Mouse (Mus musculus) lung, embryonic 16.5 days (tissue): ENCODE data around the gene Srsf9. TPM values are rescaled to one million over a fixed set of nuclear protein-coding genes. Genes with fewer than 3 reads are reported as not detected.
"Not testable (repeated sequence)": the region's sequence is repeated elsewhere in the genome, so short reads cannot be mapped to it uniquely, and the experiment has no call there.

ENCODE experiments used
- ATAC-seq: fragments of 200-750 bp; cut with Nextera tagmentation; 2 replicates; pipeline ENCODE4 v1.8.0; 2017; ENCODE audit warnings: low read depth, mild to moderate bottlenecking, moderate library complexity
- H3K27ac ChIP-seq: fragments of 300-500 bp; sonication (generic); 2 replicates; pipeline ENCODE4 v1.5.1; 2014; ENCODE audit warnings: mild to moderate bottlenecking, control low read depth, low read length
- H3K27me3 ChIP-seq: fragments of 300-500 bp; sonication (generic); 2 replicates; pipeline ENCODE4 v1.6.1; 2014; ENCODE audit warnings: low read depth, low read length, mixed read lengths; ENCODE audit not compliant: control insufficient read depth, insufficient read depth
- H3K36me3 ChIP-seq: fragments of 300-500 bp; sonication (generic); 2 replicates; pipeline ENCODE4 v1.6.1; 2014; ENCODE audit warnings: low read length; ENCODE audit not compliant: control insufficient read depth, insufficient read depth
- H3K4me1 ChIP-seq: fragments of 300-500 bp; sonication (generic); replicated peaks from 2 replicates; pipeline ENCODE4 v1.6.1; 2014; ENCODE audit warnings: low read length, mixed read lengths; ENCODE audit not compliant: control insufficient read depth, insufficient read depth
- H3K4me2 ChIP-seq: fragments of 300-500 bp; sonication (generic); 2 replicates; pipeline ENCODE4 v1.6.1; 2014; ENCODE audit warnings: low read depth, low read length, control low read depth
- H3K4me3 ChIP-seq: fragments of 300-500 bp; sonication (generic); 2 replicates; pipeline ENCODE4 v1.5.1; 2014; ENCODE audit warnings: mild to moderate bottlenecking, low read length, control low read depth
- H3K9ac ChIP-seq: fragments of 300-500 bp; sonication (generic); 2 replicates; pipeline ENCODE4 v1.6.1; 2014; ENCODE audit warnings: low read length, control low read depth
- H3K9me3 ChIP-seq: fragments of 300-500 bp; sonication (generic); 2 replicates; pipeline ENCODE4 v1.6.1; 2016; ENCODE audit warnings: low read length; ENCODE audit not compliant: control insufficient read depth
- WGBS: fragments of 180-500 bp; shearing (Covaris S2); extraction: QIAGEN DNeasy Blood & Tissue Kit; methylation state at CpG from one replicate; pipeline ENCODE4 v1.1.7; 2014; 5-methylcytosine and 5-hydroxymethylcytosine counted together
- polyA plus RNA-seq: library from polyadenylated mRNA; unstranded; fragments of >200 nt; fragmentation: Nextera tagmentation; extraction: Ambion mirVana; gene quantifications from 2 replicates; pipeline ENCODE4 v1.2.1, GENCODE M21; 2015

Gene Srsf9
- polyA plus RNA-seq, 1 experiment from 2014 or later = 223 TPM

DNA sequence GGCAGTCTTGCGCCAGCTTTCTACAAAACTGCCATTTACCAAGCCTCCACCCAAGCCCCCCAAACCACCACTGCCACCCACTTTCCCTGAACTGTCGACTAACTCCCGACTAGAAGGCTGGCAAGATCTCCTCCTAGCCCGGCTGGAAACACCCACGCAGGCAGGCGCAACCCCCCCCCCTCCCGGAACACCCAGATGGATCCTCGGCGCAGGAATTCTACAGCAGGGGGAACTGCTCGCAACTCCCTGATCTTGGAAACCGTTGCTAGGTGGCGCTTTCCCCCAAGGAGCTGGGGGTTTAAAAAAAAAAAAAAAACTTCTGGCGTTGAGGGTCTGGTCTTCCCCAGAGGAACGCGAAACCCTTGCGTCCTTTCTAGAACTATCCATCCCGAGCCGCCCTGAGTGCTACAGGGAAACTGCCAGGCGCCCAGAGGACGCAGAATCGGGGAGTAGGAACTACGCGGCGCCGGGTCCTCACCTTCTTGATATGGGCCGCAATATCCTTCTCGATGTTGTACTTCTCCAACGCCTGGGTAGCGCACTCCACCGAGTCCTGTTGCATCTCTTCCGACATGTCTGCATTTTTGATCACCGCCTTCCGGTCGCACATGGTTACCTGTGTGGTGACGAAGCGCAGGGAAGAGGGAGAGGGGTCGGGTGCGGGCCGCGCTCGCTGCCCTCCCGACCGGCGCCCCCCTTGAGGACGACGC is 26.8 kb upstream of the Srsf9 start:
- H3K9ac ChIP-seq = peak overlapping the region; percentile 88

DNA sequence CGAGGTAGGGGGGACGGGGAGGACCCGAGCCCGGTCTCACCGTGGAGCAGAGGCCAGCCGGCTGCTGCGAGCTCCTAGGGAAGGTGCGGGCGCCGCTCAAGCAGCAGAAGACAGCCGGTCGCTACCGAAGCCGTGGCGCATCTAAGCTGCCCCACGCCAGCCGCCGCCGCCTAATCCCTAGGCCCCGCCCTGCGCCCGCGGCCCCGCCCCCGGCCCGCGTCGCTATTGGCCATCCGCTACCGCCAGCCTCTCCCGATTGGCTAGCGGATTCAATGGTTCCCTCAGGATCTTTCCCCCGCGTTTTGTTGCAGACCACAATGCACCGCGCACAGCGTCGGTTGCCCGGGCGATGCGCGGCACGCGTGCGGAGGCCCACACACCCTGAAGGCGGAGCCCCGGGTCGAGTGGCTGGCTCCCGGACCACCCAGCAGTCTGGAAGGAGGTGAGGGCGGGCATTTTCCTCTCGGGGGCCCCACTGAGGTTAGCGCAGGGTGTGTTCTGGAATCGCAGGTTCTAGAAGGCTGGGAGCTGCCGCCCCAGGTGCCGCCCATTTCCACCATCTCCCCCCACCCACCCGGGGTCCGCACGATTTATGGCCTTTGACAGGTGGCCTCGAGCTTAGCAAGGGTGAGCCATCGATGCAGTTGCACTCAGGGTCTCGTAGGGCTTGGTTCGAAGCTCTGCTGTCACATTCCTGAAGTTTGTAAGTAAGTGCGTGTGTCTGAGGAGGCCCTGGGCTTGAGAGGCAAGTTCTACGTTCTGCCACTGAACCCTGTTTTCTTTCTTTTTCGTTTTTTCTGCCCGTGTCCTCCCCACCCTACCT is 26.0 kb upstream of the Srsf9 start, which contains the start of gene Dynll1:
Gene Dynll1, minus strand, starts transcription at position 208 of the 823 bp plus-strand sequence.
- H3K4me1 ChIP-seq = peaks cover 20% of the 10 kb centered on the region
- under 1% methylated on average over 63 of the region's 66 CpGs for WGBS
- H3K4me2 ChIP-seq = peak within 1 kb of the TSS; percentile 71
- no peaks in the 10 kb centered on the region for H3K9me3 ChIP-seq
- H3K9ac ChIP-seq = peak within 1 kb of the TSS; percentile 88
- H3K27me3 ChIP-seq = no peaks in the 10 kb centered on the region
- H3K4me3 ChIP-seq = peak within 1 kb of the TSS; percentile 90
- ATAC-seq = peak; percentile 98
- peak within 1 kb of the TSS; percentile 97 for H3K27ac ChIP-seq
- peaks cover 17% of the 10 kb centered on the region for H3K36me3 ChIP-seq

More for the DNA sequence above, 26.8 kb upstream of the Srsf9 start:
- Histone ChIP-seq H3K9me3 (no peaks in the 10 kb centered on the region), H3K4me2 (peak overlapping the region; percentile 62), H3K27me3 (no peaks in the 10 kb centered on the region), H3K4me3 (peak overlapping the region; percentile 90), H3K27ac (peak overlapping the region; percentile 97), H3K36me3 (peaks cover 17% of the 10 kb centered on the region), H3K4me1 (peaks cover 20% of the 10 kb centered on the region)
- WGBS = under 1% methylated on average over 45 of the region's 46 CpGs
- peak; percentile 11 for ATAC-seq

- Histone ChIP-seq H3K27me3 (no peaks in the 10 kb centered on the region), H3K4me2 (peak overlapping the region; percentile 71), H3K4me1 (peaks cover 20% of the 10 kb centered on the region), H3K27ac (peak overlapping the region; percentile 43), H3K9me3 (no peaks in the 10 kb centered on the region), H3K36me3 (peaks cover 12% of the 10 kb centered on the region), H3K4me3 (peak overlapping the region; percentile 90), H3K9ac (peak overlapping the region; percentile 60)
- 13% methylated on average over 13 of the region's 13 CpGs for WGBS
- no peak for ATAC-seq
These were observed 25.4 kb upstream of the Srsf9 start for GRCm38 (mm10) chr5:115301615-115302014.

DNA sequence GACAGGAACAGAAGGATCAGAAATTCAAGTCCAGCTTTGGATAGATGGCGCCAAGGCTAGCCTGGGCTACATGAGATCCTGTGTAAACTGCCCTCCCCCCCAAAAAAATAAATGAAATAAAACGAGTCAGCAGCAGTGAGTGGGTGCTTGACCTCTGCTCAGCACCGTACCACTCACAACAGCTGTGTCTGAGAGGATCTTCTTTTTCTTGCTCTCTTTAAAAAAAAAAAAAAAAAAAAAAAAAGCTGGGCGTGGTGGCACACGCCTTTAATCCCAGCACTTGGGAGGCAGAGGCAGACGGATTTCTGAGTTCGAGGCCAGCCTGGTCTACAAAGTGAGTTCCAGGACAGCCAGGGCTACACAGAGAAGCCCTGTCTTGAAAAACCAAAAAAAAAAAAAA is 24.8 kb upstream of the Srsf9 start:
- not testable (repeated sequence) for H3K27ac ChIP-seq, H3K27me3 ChIP-seq, H3K9me3 ChIP-seq, H3K9ac ChIP-seq, H3K4me3 ChIP-seq, ATAC-seq
- 55% methylated on average over 3 of the region's 7 CpGs for WGBS
- H3K4me2 ChIP-seq = peak overlapping the region; percentile 71
- peaks cover 20% of the 10 kb centered on the region for H3K4me1 ChIP-seq
- H3K36me3 ChIP-seq = peaks cover 12% of the 10 kb centered on the region

GRCm38 (mm10) chr5:115312354-115312753 is 14.6 kb upstream of the Srsf9 start:
- Histone ChIP-seq H3K4me3 (no peak overlapping the region), H3K9me3 (no peaks in the 10 kb centered on the region), H3K27ac (no peak overlapping the region), H3K4me2 (no peak overlapping the region), H3K27me3 (no peaks in the 10 kb centered on the region), H3K9ac (no peak overlapping the region), H3K4me1 (peaks cover 16% of the 10 kb centered on the region), H3K36me3 (no peaks in the 10 kb centered on the region)
- 67% methylated on average over 4 of the region's 4 CpGs for WGBS
- ATAC-seq = no peak

DNA sequence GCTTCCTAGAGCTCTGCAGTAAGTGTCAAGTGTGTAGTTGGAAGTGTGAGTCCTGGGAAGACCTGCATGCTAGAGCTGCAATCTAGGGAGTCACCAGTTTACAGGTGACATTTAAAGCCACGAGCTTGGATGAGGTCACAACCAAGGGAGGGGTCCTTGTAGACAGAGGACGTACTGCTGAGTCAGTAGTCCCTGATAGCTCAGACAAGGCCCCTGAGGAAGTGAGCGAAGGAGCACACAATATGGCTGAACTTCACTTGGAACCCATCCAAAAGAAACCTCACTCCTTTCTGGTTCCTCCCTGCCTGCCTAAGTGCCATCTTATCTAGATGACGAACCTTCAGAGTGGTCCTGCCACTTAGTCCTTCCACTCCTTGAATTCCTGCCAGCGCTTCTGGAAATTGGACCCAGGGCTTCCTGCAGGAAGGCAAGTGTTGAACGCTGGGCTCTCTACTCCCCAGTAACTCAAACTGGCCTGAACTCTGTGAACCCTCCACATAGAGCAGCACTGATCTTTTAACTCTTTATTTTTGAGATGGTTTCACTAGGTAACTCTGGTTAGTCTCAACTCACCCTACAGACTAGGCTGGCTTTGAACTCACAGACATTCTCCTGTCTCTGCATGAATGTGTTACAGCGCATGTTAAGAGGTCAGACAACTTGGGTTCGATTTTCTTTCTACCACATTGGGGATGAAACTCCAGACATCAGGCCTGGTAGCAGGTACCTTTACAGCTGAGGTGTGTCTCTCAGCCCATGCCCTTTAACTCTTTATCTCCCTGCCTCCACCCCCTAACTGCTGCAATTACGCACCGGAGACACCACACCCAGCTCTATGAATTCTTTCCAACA is 13.9 kb upstream of the Srsf9 start:
- peak overlapping the region; percentile 20; the same call in 1 of the 2 replicates for H3K27ac ChIP-seq
- ATAC-seq = peak; percentile 66
- H3K4me1 ChIP-seq = peaks cover 21% of the 10 kb centered on the region
- no peaks in the 10 kb centered on the region for H3K9me3 ChIP-seq
- H3K27me3 ChIP-seq = no peaks in the 10 kb centered on the region
- no peak overlapping the region for H3K4me2 ChIP-seq
- H3K9ac ChIP-seq = 0 out of 2 replicates have a peak overlapping the region, but pooled peaks have one; percentile 19
- WGBS = 38% methylated on average over 10 of the region's 10 CpGs
- H3K4me3 ChIP-seq = no peak overlapping the region
- H3K36me3 ChIP-seq = no peaks in the 10 kb centered on the region

DNA sequence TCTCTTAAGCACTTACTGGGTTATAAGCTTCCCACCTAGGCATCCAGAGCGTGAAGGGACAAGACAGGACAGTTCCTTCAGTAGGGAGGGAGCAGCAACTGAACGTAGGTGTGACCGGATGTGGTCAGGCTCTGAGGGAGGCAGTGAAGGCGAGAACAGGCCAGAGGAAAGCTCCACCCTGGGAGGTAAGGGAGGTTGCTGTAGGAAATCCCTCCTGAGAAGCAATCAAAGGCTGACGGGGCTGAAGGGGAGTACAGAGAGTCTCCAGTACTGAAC is 13.4 kb upstream of the Srsf9 start:
- H3K4me2 ChIP-seq = no peak overlapping the region
- ATAC-seq = no peak
- no peaks in the 10 kb centered on the region for H3K27me3 ChIP-seq
- H3K36me3 ChIP-seq = no peaks in the 10 kb centered on the region
- H3K27ac ChIP-seq = peak overlapping the region; percentile 20; the same call in 1 of the 2 replicates
- peaks cover 21% of the 10 kb centered on the region for H3K4me1 ChIP-seq
- 47% methylated on average over 5 of the region's 5 CpGs for WGBS
- H3K9ac ChIP-seq = 0 out of 2 replicates have a peak overlapping the region, but pooled peaks have one; percentile 19
- H3K9me3 ChIP-seq = no peaks in the 10 kb centered on the region
- H3K4me3 ChIP-seq = no peak overlapping the region

DNA sequence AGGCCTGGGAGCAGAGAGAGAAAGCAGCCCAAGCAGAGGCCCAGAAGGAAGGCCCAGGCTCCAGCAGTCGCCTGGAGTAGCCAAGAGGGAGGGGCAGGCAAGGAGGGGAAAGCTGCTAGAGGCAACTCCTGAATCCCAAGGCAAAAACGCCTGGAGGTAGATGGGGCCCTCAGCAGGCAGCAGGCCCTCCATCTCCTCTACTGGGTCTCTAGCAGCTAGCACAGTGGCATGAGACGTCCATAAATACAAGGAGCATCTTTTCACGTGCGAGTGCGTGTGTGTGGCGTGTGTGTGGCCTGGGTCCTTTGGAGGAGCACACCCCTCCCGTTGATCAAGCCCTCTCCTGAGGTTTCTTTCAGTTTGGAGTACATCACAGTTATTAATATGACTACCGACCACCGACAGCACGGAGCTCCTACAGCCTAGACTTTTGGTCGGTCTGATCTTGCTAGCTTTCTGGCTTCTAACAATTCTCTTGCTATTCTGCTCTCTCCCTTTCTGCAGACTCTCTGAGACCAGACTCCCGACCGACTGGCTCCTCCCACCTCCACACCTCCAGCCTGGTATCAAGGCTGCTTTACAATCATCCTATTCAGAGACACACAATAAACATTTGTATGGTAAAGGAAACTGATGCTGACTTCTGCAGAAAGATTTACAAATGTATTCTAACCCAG is 9.9 kb upstream of the Srsf9 start:
- peak overlapping the region; percentile 1; the same call in 1 of the 2 replicates for H3K4me2 ChIP-seq
- H3K27me3 ChIP-seq = no peaks in the 10 kb centered on the region
- peak overlapping the region; percentile 16; the same call in 1 of the 2 replicates for H3K9ac ChIP-seq
- WGBS = 19% methylated on average over 14 of the region's 14 CpGs
- no peak overlapping the region; the same call in 1 of the 2 replicates for H3K27ac ChIP-seq
- no peaks in the 10 kb centered on the region for H3K9me3 ChIP-seq
- H3K4me3 ChIP-seq = no peak overlapping the region
- ATAC-seq = no peak
- peaks cover 25% of the 10 kb centered on the region for H3K4me1 ChIP-seq
- no peaks in the 10 kb centered on the region for H3K36me3 ChIP-seq
